Mouse (Mus musculus): ENCODE data around the gene Gm44973. TPM values are rescaled to one million over a fixed set of nuclear protein-coding genes. Genes with fewer than 3 reads are reported as not detected.

Gm44973 gene
- not detected in 2 replicates for polyA plus RNA-seq (2012; rRNA removed)

GRCm38 (mm10) chr7:5015118-5016001 is at the start of gene Gm44973:
Gene Gm44973 (plus strand): TSS chr7:5015496.

GRCm38 (mm10) chr7:4971068-4971467 is 44.2 kb upstream of the Gm44973 start, which contains the start of gene Sbk3:
Gene Sbk3 (minus strand): TSS chr7:4971168.

GRCm38 (mm10) chr7:4996003-4996895 is 19.0 kb upstream of the Gm44973 start, which contains the start of gene Zfp579:
Gene Zfp579 (minus strand): TSS chr7:4996158.

GRCm38 (mm10) chr7:5014251-5015117 is 812 bp upstream of the Gm44973 start, which contains the start of the genes Zfp524 and Fiz1:
Gene Zfp524 (plus strand): TSS chr7:5014415.
Gene Fiz1 (minus strand): TSS chr7:5014697.

GRCm38 (mm10) chr7:5020000-5020681 is 4.8 kb downstream of the Gm44973 start, which contains the start of the genes Zfp865 and Ccdc106:
Gene Zfp865 (plus strand): TSS chr7:5020376.
Gene Ccdc106 (plus strand): TSS chr7:5020553.

GRCm38 (mm10) chr7:5033818-5034217 is 18.5 kb downstream of the Gm44973 start, which contains the start of gene 4632433K11Rik:
Gene 4632433K11Rik (plus strand): TSS chr7:5034118.

GRCm38 (mm10) chr7:5038109-5038732 is 22.9 kb downstream of the Gm44973 start, which contains the start of gene Zfp784:
Gene Zfp784 (minus strand): TSS chr7:5038446.

GRCm38 (mm10) chr7:5051193-5052192 is 36.2 kb downstream of the Gm44973 start, which contains the start of gene Zfp580:
Gene Zfp580 (plus strand): TSS chr7:5051538.

GRCm38 (mm10) chr7:5061774-5062359 is 46.6 kb downstream of the Gm44973 start, which contains the start of gene U2af2:
Gene U2af2 (plus strand): TSS chr7:5062143.

GRCm38 (mm10) chr7:5080010-5080751 is 64.9 kb downstream of the Gm44973 start, which contains the start of gene Epn1:
Gene Epn1 (plus strand): TSS chr7:5080235.

Other genes starting within 250 kb of the Gm44973 start
- 0.03 TPM in 1 of 2 replicates, not detected in the other for gene Fam71e2, start 244.2 kb upstream of the Gm44973 start, polyA plus RNA-seq (2012; rRNA removed)
- gene Il11, start 232.6 kb upstream of the Gm44973 start, polyA plus RNA-seq (2012; rRNA removed) = 0.49 and 0.62 TPM in 2 replicates
- gene Tmem190, start 232.6 kb upstream of the Gm44973 start, polyA plus RNA-seq (2012; rRNA removed) = not detected in 2 replicates
- gene Tmem238, start 225.8 kb upstream of the Gm44973 start, polyA plus RNA-seq (2012; rRNA removed) = 6.4 and 7.8 TPM in 2 replicates
- gene Rpl28, start 222.6 kb upstream of the Gm44973 start, polyA plus RNA-seq (2012; rRNA removed) = 289 and 373 TPM in 2 replicates
- gene Ube2s, start 202.9 kb upstream of the Gm44973 start, polyA plus RNA-seq (2012; rRNA removed) = 351 and 378 TPM in 2 replicates
- 155 and 178 TPM in 2 replicates for gene Shisa7, start 170.8 kb upstream of the Gm44973 start, polyA plus RNA-seq (2012; rRNA removed)
- 2.4 and 3.1 TPM in 2 replicates for gene Isoc2b, start 145.2 kb upstream of the Gm44973 start, polyA plus RNA-seq (2012; rRNA removed)
- 6.4 and 7.5 TPM in 2 replicates for gene Isoc2a, start 138.3 kb upstream of the Gm44973 start, polyA plus RNA-seq (2012; rRNA removed)
- gene Gm36210, start 109.0 kb upstream of the Gm44973 start, polyA plus RNA-seq (2012; rRNA removed) = 0.89 and 1.0 TPM in 2 replicates
- gene Zfp628, start 100.3 kb upstream of the Gm44973 start, polyA plus RNA-seq (2012; rRNA removed) = 8.0 and 9.8 TPM in 2 replicates
- 34.3 and 37.0 TPM in 2 replicates for gene Nat14, start 93.5 kb upstream of the Gm44973 start, polyA plus RNA-seq (2012; rRNA removed)
- gene Ssc5d, start 89.7 kb upstream of the Gm44973 start, polyA plus RNA-seq (2012; rRNA removed) = 2.5 and 3.2 TPM in 2 replicates
- 0.12 and 0.23 TPM in 2 replicates for gene Sbk2, start 51.1 kb upstream of the Gm44973 start, polyA plus RNA-seq (2012; rRNA removed)
- gene Sbk3, start 44.3 kb upstream of the Gm44973 start, polyA plus RNA-seq (2012; rRNA removed) = 1.9 and 2.0 TPM in 2 replicates
- gene Zfp579, start 19.3 kb upstream of the Gm44973 start, polyA plus RNA-seq (2012; rRNA removed) = 83.5 and 95.4 TPM in 2 replicates
- gene Zfp524, start 1.1 kb upstream of the Gm44973 start, polyA plus RNA-seq (2012; rRNA removed) = 9.7 and 10.5 TPM in 2 replicates
- gene Fiz1, start 799 bp upstream of the Gm44973 start, polyA plus RNA-seq (2012; rRNA removed) = 30.6 and 33.0 TPM in 2 replicates
- gene Zfp865, start 4.9 kb downstream of the Gm44973 start, polyA plus RNA-seq (2012; rRNA removed) = 28.3 and 32.9 TPM in 2 replicates
- gene Ccdc106, start 5.1 kb downstream of the Gm44973 start, polyA plus RNA-seq (2012; rRNA removed) = 70.7 and 72.2 TPM in 2 replicates
- gene 4632433K11Rik, start 18.6 kb downstream of the Gm44973 start, polyA plus RNA-seq (2012; rRNA removed) = not detected in 2 replicates
- gene Zfp784, start 22.9 kb downstream of the Gm44973 start, polyA plus RNA-seq (2012; rRNA removed) = 5.8 and 7.8 TPM in 2 replicates
- 46.8 and 62.8 TPM in 2 replicates for gene Zfp580, start 36.0 kb downstream of the Gm44973 start, polyA plus RNA-seq (2012; rRNA removed)
- gene U2af2, start 46.6 kb downstream of the Gm44973 start, polyA plus RNA-seq (2012; rRNA removed) = 319 and 341 TPM in 2 replicates
- 180 and 196 TPM in 2 replicates for gene Epn1, start 64.7 kb downstream of the Gm44973 start, polyA plus RNA-seq (2012; rRNA removed)
- gene Rfpl4, start 101.5 kb downstream of the Gm44973 start, polyA plus RNA-seq (2012; rRNA removed) = not detected in 2 replicates
- gene Rasl2-9, start 110.5 kb downstream of the Gm44973 start, polyA plus RNA-seq (2012; rRNA removed) = 0.36 and 0.44 TPM in 2 replicates
- gene Vmn1r55, start 134.2 kb downstream of the Gm44973 start, polyA plus RNA-seq (2012; rRNA removed) = not detected in 2 replicates
- not detected in 2 replicates for gene Vmn1r56, start 181.3 kb downstream of the Gm44973 start, polyA plus RNA-seq (2012; rRNA removed)
- not detected in 2 replicates for gene Vmn1r57, start 203.0 kb downstream of the Gm44973 start, polyA plus RNA-seq (2012; rRNA removed)

Data from central nervous system, embryonic 18 days (tissue).